Mouse (Mus musculus): ENCODE data around the gene Rab8b. TPM values are rescaled to one million over a fixed set of nuclear protein-coding genes. Genes with fewer than 3 reads are reported as not detected.
A peak's percentile ranks its signal among the peaks of the same experiment; 100 is the strongest.

Rab8b gene
- polyA plus RNA-seq, 1 experiment from 2014 or later = 26.7 TPM

DNA sequence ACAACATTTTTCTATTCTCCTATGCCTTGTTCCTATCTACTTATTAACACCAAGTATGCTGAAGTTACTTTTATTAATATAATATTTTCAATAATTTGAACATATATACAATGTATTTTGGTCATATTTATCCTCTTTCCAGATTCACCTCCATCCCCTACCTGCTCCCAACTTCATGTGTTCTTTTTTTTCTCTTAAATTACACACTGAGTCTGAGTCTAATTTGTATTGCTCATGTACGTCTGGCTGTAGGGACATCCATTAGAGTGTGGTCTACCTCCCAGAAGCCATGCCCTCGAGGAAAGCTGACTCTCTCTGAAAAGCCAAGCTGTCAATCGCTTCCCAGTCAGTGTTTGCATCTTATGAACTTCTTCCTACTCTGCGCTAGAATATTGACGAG, 122.7 kb downstream of the Rab8b start, which contains the start of gene Gm10647:
TSS of gene Gm10647 (plus strand) at position 301 of the 400 bp plus-strand sequence.
- Histone ChIP-seq H3K4me1 (peaks cover 24% of the 10 kb centered on the region), H3K27ac (replicated peaks) (peak within 1 kb of the TSS; percentile 95)

GRCm38 (mm10) chr9:66795464-66796324, 123.8 kb downstream of the Rab8b start, which contains the start of gene Aph1b:
Aph1b (minus strand) TSS chr9:66795490.
- H3K4me1 ChIP-seq = peaks cover 23% of the 10 kb centered on the region
- peak; percentile 98 for DNase-seq (ENCODE audit: low spot score)
- peak within 1 kb of the TSS; percentile 76 for H3K4me3 ChIP-seq
- H3K27me3 ChIP-seq (ENCODE audit: low read depth, poor library complexity, severe bottlenecking) = peaks cover 4% of the 10 kb centered on the region
- no peaks in the 10 kb centered on the region for H3K9me3 ChIP-seq (replicated peaks)
- under 1% methylated on average over 42 of the region's 42 CpGs for WGBS
- H3K36me3 ChIP-seq = no peaks in the 10 kb centered on the region
- peak within 1 kb of the TSS; percentile 95 for H3K27ac ChIP-seq (replicated peaks)

More for the DNA sequence above, 122.7 kb downstream of the Rab8b start, which contains the start of gene Gm10647:
- 84% methylated on average over 5 of the region's 5 CpGs for WGBS
- peak within 1 kb of the TSS; percentile 76 for H3K4me3 ChIP-seq
- H3K36me3 ChIP-seq = no peaks in the 10 kb centered on the region
- no peaks in the 10 kb centered on the region for H3K9me3 ChIP-seq (replicated peaks)
- H3K27me3 ChIP-seq (ENCODE audit: low read depth, poor library complexity, severe bottlenecking) = peaks cover 8% of the 10 kb centered on the region
- DNase-seq (ENCODE audit: low spot score) = no peak

DNA sequence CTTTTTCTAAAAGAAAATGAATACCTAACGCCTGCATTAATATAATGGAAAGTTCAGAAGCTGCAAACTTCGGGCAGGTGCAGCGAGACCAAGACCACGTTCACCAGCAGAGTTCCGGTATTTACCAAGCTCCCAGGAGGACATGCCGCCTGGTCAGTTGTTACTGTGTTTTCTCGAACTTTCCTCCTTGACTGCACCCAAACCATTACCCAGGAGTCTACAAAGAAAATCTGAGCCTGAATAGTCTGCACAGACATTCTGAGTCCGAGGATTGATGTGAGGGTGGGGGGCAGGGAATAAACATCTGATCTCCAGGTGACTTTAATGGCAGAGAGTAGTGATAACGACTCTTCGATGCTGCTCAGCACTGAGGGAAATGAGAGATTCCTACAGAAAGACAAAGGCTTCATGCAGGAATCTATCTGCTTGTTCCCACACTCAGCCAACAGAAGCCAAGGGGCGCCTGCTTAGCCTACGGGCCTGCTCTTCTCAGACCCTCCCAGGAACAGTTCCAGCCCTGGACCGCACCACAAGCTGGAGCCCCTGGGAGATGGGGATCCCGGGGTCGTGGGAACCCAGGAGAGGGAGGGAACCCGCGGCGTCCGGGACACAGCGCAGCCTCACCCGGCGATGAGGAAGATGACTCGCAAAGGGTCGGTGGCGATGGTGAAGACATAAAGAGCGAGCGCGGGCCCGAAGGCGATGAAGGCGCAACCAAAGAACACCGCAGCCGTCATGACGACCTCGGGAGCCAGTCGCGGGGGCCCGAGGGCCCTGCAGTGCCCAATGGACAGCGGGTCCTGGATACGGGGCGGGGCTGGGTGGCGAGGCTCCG, 124.6 kb downstream of the Rab8b start:
- no peak for DNase-seq (ENCODE audit: low spot score)
- 2% methylated on average over 43 of the region's 43 CpGs for WGBS

More for the DNA sequence above, 124.6 kb downstream of the Rab8b start:
- Histone ChIP-seq H3K4me1 (peaks cover 23% of the 10 kb centered on the region), H3K36me3 (peaks cover 7% of the 10 kb centered on the region), H3K4me3 (peak overlapping the region; percentile 76), H3K27me3 (ENCODE audit: low read depth, poor library complexity, severe bottlenecking) (peaks cover 4% of the 10 kb centered on the region), H3K9me3 (replicated peaks) (no peaks in the 10 kb centered on the region), H3K27ac (replicated peaks) (peak overlapping the region; percentile 95)

Other genes starting within 250 kb of the Rab8b start
- 0.93 and 1.5 TPM in 2 replicates for gene Car12, start 206.0 kb downstream of the Rab8b start, polyA plus RNA-seq (2016; fragmentation: Nextera tagmentation; extraction: Ambion mirVana)
- 11.1 and 13.6 TPM in 2 replicates for gene Aph1b, start 124.2 kb downstream of the Rab8b start, polyA plus RNA-seq (2016; fragmentation: Nextera tagmentation; extraction: Ambion mirVana)
- gene Gm10647, start 122.6 kb downstream of the Rab8b start, polyA plus RNA-seq (2016; fragmentation: Nextera tagmentation; extraction: Ambion mirVana) = 0.28 and 0.40 TPM in 2 replicates
- 1.1 and 1.4 TPM in 2 replicates for gene Aph1c, start 85.0 kb downstream of the Rab8b start, polyA plus RNA-seq (2016; fragmentation: Nextera tagmentation; extraction: Ambion mirVana)
- gene Rps27l, start 26.4 kb upstream of the Rab8b start, polyA plus RNA-seq (2016; fragmentation: Nextera tagmentation; extraction: Ambion mirVana) = 659 and 790 TPM in 2 replicates
- gene Lactb, start 55.8 kb upstream of the Rab8b start, polyA plus RNA-seq (2016; fragmentation: Nextera tagmentation; extraction: Ambion mirVana) = 8.2 and 9.6 TPM in 2 replicates
- gene Tpm1, start 129.7 kb upstream of the Rab8b start, polyA plus RNA-seq (2016; fragmentation: Nextera tagmentation; extraction: Ambion mirVana) = 263 and 275 TPM in 2 replicates

Measured in midbrain, embryonic 10.5 days (tissue).